In the genomic region with DNA sequence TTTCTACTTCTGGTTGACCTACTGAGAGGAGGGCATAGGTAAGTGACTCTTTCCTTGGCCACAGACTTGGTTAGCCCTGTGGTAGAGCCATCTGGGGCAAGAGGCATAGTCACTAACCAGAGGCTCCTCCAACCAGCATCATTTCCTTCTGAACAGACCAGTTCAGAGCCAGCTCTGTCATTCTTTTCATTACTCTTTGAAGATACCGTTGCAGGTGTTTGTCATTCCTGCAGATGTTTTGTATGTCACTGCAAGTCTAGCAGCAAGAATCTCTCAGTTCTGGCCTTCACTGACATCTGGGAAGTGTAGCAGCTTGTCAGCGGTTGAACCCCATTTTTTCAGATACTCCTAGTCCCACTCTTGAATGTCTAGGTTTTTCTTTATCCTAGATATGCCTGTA, we compare ENCODE assay signal across 19 mouse cellular contexts.
"Had no signal": no experiment of that assay in that cellular context is flagged by ENCODE, and none has a peak within 500 bp of the region (broad histone marks: within the 10 kb centered on the region; RNA-seq: fewer than 3 reads in every experiment).

No protein-coding gene starts in this region.

- H3K4me2 ChIP-seq: liver, embryonic 15.5 days; lung, embryonic 15.5 days; midbrain, embryonic 12.5 days; neural tube, embryonic 13.5 days; neural tube, embryonic 15.5 days had no signal

- DNase-seq: liver, embryonic 13.5 days; liver, postnatal 0 days; lung, adult 2 months; lung, postnatal 14 days; lung, postnatal 36 days; midbrain, embryonic 14.5 days; right cerebral cortex, adult 18-20 months; right cerebral cortex, postnatal 25 days; right cerebral cortex, postnatal 4 days; spleen, adult 18-20 months had no signal

- H3K27ac ChIP-seq: liver, embryonic 13.5 days; liver, embryonic 15.5 days; lung, embryonic 15.5 days; macrophage; midbrain, embryonic 12.5 days; neural tube, embryonic 13.5 days; neural tube, embryonic 15.5 days had no signal

- ATAC-seq: liver, postnatal 0 days; lung, postnatal 0 days had no signal

- H3K9me3 ChIP-seq: liver, embryonic 13.5 days; liver, embryonic 15.5 days; lung, embryonic 15.5 days; megakaryocyte, embryonic 14.5 days; midbrain, embryonic 12.5 days; neural tube, embryonic 13.5 days; neural tube, embryonic 15.5 days had no signal

- H3K9ac ChIP-seq: liver, embryonic 13.5 days; liver, embryonic 15.5 days; liver, postnatal 0 days; lung, embryonic 15.5 days; midbrain, embryonic 12.5 days; neural tube, embryonic 13.5 days; neural tube, embryonic 15.5 days had no signal

- H3K27me3 ChIP-seq: liver, embryonic 13.5 days; liver, embryonic 15.5 days; lung, embryonic 15.5 days; megakaryocyte, embryonic 14.5 days; midbrain, embryonic 12.5 days; neural tube, embryonic 13.5 days; neural tube, embryonic 15.5 days had no signal

- H3K4me3 ChIP-seq: liver, embryonic 13.5 days; liver, embryonic 15.5 days; lung, embryonic 15.5 days; megakaryocyte, embryonic 14.5 days; midbrain, embryonic 12.5 days; myocyte; neural tube, embryonic 13.5 days; neural tube, embryonic 15.5 days had no signal
